Mouse (Mus musculus) heart, embryonic 11.5 days (tissue): Measurements from ENCODE around the gene Dot1l. TPM values are rescaled to one million over a fixed set of nuclear protein-coding genes. Genes with fewer than 3 reads are reported as not detected.

ENCODE experiments used
- ATAC-seq: fragments of 200-750 bp; cut with Nextera tagmentation; replicated peaks from 2 replicates; pipeline ENCODE4 v1.8.0; 2017; ENCODE audit warnings: moderate library complexity; ENCODE audit not compliant: insufficient number of reproducible peaks, low FRiP score, low TSS enrichment
- H3K27ac ChIP-seq: fragments of 300-500 bp; sonication (generic); 2 replicates; pipeline ENCODE4 v1.5.1; 2014; ENCODE audit warnings: mild to moderate bottlenecking, low read depth, low read length
- H3K27me3 ChIP-seq: fragments of 300-500 bp; sonication (generic); 2 replicates; pipeline ENCODE4 v1.6.1; 2014; ENCODE audit warnings: mild to moderate bottlenecking, low read length, mixed read lengths; ENCODE audit not compliant: control insufficient read depth, insufficient read depth
- H3K36me3 ChIP-seq: fragments of 300-500 bp; sonication (generic); 2 replicates; pipeline ENCODE4 v1.6.1; 2014; ENCODE audit warnings: mild to moderate bottlenecking, low read length, moderate library complexity, mixed read lengths; ENCODE audit not compliant: control insufficient read depth, insufficient read depth
- H3K4me1 ChIP-seq: fragments of 300-500 bp; sonication (generic); 2 replicates; pipeline ENCODE4 v1.6.1; 2014; ENCODE audit warnings: low read length; ENCODE audit not compliant: control insufficient read depth, insufficient read depth
- H3K4me2 ChIP-seq: fragments of 300-500 bp; sonication (generic); 2 replicates; pipeline ENCODE4 v1.6.1; 2014; ENCODE audit warnings: mild to moderate bottlenecking, moderate library complexity
- H3K4me3 ChIP-seq: fragments of 300-500 bp; sonication (generic); 2 replicates; pipeline ENCODE4 v1.5.1; 2014; ENCODE audit warnings: low read depth, low read length
- H3K9ac ChIP-seq: fragments of 300-500 bp; sonication (generic); 2 replicates; pipeline ENCODE4 v1.6.1; 2014; ENCODE audit warnings: mild to moderate bottlenecking, low read depth, low read length, moderate library complexity
- H3K9me3 ChIP-seq: fragments of 300-500 bp; sonication (generic); replicated peaks from 2 replicates; pipeline ENCODE4 v1.6.1; 2016; ENCODE audit warnings: low read length; ENCODE audit not compliant: control insufficient read depth
- whole genome bisulfite sequencing: fragments of 180-500 bp; shearing (Covaris S2); extraction: QIAGEN DNeasy Blood & Tissue Kit; methylation state at CpG from one replicate; pipeline ENCODE4 v1.1.7; 2014; ENCODE audit not compliant: insufficient replicate concordance; 5-methylcytosine and 5-hydroxymethylcytosine counted together
- polyA plus RNA-seq: library from polyadenylated mRNA; unstranded; fragments of >200 nt; fragmentation: Nextera tagmentation; extraction: Ambion mirVana; gene quantifications from 2 replicates; pipeline ENCODE4 v1.2.1, GENCODE M21; 2014

The Dot1l gene
- polyA plus RNA-seq, 1 experiment from 2014 or later = 27.3 TPM

DNA sequence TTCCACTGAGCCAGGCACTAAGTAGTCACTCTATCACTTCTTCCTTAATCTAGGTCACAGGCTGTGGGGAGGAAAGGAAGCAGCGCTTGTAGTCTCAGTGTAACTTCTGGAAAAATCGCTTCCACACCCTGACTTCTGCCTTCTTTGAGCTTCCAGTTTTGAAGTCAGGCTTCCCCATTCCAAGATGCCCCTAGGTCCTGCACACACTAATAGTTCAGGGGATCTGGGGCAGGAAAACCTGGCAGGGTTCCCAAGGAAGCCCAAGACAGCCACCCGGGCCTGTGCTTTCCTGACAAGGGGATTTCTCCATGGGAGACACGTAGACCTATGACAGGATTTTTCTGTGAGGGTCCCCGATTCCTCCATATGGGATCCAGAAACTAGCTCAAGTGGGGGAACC, 13.9 kb upstream of the Dot1l start:
- peaks cover 16% of the 10 kb centered on the region for H3K4me1 ChIP-seq
- no peak for ATAC-seq
- peak overlapping the region; percentile 87 for H3K4me2 ChIP-seq
- H3K27me3 ChIP-seq = no peaks in the 10 kb centered on the region
- peak overlapping the region; percentile 99 for H3K4me3 ChIP-seq
- 24% methylated on average over 5 of the region's 5 CpGs for WGBS
- no peaks in the 10 kb centered on the region for H3K9me3 ChIP-seq
- H3K9ac ChIP-seq = peak overlapping the region; percentile 97
- peak overlapping the region; percentile 25; the same call in 1 of the 2 replicates for H3K27ac ChIP-seq
- no peaks in the 10 kb centered on the region for H3K36me3 ChIP-seq

DNA sequence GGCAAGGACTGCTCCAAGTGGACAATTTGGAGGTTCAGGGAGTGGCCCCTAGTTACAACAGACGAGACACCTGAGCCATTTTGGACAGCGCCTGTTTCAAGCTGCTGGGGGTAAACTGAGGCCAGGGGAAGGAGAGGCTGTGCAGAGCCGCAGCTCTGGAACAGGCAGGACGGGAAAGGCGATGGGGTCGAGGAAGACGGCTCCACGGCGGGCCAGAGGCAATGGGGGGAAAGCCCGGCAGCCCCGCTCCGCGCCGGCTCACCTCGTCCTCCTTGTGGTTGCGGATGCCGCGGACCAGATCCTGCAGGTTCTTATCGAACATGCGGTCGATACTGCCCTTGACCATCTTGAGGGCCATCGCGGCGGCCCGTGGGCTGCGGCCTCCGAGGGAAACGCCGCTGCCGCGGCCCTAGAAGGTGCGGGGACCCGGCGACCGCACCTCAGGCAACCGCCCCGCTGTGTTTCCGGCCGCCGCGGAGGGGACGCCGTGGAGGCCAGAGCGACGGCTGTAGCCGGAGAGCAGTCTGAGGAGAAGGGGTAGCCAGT, 13.3 kb upstream of the Dot1l start:
- Histone ChIP-seq H3K27ac (peak overlapping the region; percentile 87), H3K4me1 (peaks cover 15% of the 10 kb centered on the region), H3K36me3 (no peaks in the 10 kb centered on the region), H3K9me3 (no peaks in the 10 kb centered on the region), H3K4me2 (peak overlapping the region; percentile 87), H3K27me3 (no peaks in the 10 kb centered on the region), H3K4me3 (peak overlapping the region; percentile 99), H3K9ac (peak overlapping the region; percentile 97)
- 0% methylated on average over 46 of the region's 46 CpGs for WGBS
- peak; percentile 6 for ATAC-seq

DNA sequence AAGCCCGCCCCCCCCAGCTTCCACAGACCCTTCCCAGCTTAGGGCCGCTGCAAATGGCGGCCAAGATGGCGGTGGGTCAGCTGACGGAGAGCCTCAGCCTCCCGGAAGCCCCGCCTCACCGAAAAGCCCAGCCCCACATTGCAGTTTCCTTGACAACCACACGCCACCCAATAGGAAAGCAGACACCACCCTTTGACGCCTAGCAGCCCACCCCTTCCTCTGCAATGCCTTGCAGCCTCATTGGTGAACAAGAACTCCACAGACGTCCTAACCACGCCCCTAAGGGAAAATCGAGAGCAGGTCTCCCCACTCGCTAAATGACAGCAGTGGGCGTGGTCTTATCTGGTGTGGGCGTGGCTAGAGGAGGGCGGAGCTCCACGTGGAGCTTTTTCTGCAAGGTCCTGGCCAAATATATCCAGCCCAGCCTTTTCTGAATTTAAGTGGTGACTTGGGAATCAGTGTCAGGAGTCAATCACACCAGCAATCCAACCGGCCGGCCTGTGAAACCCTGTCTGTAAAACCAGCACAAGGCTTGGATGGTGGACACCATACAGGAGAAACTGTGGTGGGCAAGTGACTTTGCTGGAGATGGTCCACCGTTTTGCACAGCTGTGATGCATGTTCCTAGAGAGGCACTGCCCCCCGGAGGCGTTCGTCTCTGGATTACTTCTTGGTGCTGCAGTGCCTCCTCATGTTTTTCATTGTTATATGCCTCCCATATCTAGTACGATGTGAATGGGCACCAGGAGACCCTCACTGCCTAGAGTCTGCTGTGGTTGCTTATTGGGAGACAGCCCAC, 12.6 kb upstream of the Dot1l start, which contains the start of gene Ap3d1:
Gene Ap3d1 (minus strand): TSS at position 85 of the 799 bp plus-strand sequence.
- WGBS = 2% methylated on average over 25 of the region's 25 CpGs
- ATAC-seq = peak; percentile 96
- Histone ChIP-seq H3K36me3 (no peaks in the 10 kb centered on the region), H3K4me1 (peaks cover 12% of the 10 kb centered on the region), H3K4me2 (peak within 1 kb of the TSS; percentile 87), H3K4me3 (peak within 1 kb of the TSS; percentile 99), H3K9ac (peak within 1 kb of the TSS; percentile 97), H3K9me3 (no peaks in the 10 kb centered on the region), H3K27me3 (no peaks in the 10 kb centered on the region), H3K27ac (peak within 1 kb of the TSS; percentile 87)

DNA sequence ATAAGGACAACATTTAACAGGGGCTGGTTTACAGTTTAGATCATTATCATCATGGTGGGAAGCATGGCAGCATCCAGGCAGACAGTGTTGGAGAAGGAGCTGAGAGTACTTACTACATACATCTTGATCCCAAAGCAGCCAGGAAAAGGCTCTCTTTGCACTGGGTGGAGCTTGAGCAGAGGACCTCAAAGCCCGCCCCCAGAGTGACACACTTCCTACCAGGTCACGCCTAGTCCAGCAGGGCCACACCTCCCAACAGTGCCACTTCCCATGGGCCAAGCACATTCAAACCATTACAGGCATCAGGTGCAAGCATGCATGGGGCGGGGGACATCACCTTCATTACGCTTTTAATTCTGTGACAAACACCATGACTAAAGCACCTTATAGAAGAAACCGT, 10.7 kb upstream of the Dot1l start:
- Histone ChIP-seq H3K4me3 (no peak overlapping the region), H3K9me3 (no peaks in the 10 kb centered on the region), H3K4me2 (no peak overlapping the region), H3K36me3 (no peaks in the 10 kb centered on the region), H3K27ac (no peak overlapping the region), H3K9ac (no peak overlapping the region), H3K4me1 (peaks cover 15% of the 10 kb centered on the region), H3K27me3 (no peaks in the 10 kb centered on the region)
- 0 out of 2 replicates have a peak, but pooled peaks have one; percentile 27 for ATAC-seq
- 31% methylated on average over 5 of the region's 5 CpGs for WGBS

DNA sequence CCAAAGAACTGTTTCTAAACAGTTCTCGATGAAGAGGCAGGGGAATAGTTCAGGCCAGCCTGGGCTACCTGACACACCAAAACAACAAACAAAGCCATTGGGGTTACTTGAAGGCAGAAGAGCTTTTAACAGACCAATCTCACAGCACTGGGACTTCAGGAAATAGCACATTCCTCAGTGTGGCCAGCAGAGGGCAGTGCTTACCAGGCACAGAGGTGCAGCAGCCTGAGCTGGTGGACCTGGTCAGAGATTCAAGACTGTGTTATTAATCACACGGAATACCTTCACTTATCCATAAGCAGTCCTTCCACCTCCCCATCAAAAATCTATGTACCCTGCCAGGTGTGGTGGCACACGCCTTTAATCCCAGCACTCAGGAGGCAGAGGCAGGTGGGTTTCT, 7.6 kb upstream of the Dot1l start:
- no peak overlapping the region for H3K9ac ChIP-seq
- H3K4me3 ChIP-seq = no peak overlapping the region
- H3K9me3 ChIP-seq = no peaks in the 10 kb centered on the region
- H3K36me3 ChIP-seq = no peaks in the 10 kb centered on the region
- no peak overlapping the region for H3K27ac ChIP-seq
- no peaks in the 10 kb centered on the region for H3K27me3 ChIP-seq
- peaks cover 11% of the 10 kb centered on the region for H3K4me1 ChIP-seq
- WGBS = 9% methylated on average over 3 of the region's 3 CpGs
- no peak for ATAC-seq
- H3K4me2 ChIP-seq = no peak overlapping the region

DNA sequence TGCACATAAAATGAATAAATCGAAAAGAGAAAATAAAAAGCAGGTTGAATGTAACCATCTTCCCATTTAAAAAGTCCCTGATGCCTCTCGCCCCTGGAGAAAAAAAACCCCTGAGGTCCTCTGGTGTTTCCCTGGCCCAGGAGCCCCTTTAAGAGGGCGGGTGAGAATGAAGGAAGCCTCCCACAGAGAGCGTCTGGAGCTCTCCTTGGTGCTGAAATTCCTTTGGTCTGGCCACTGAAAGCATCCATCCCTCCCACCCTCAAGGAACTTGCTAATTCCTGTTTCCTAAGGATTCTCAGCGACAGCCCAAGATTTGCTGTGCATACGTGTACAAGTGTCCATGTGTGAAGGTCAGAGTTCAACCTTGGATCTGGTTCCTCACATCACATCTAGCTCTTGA, 6.4 kb upstream of the Dot1l start:
- Histone ChIP-seq H3K4me1 (peaks cover 15% of the 10 kb centered on the region), H3K9me3 (no peaks in the 10 kb centered on the region), H3K9ac (no peak overlapping the region), H3K27me3 (no peaks in the 10 kb centered on the region), H3K27ac (no peak overlapping the region), H3K36me3 (no peaks in the 10 kb centered on the region), H3K4me3 (no peak overlapping the region), H3K4me2 (no peak overlapping the region)
- no peak for ATAC-seq
- 7% methylated on average over 6 of the region's 6 CpGs for WGBS

DNA sequence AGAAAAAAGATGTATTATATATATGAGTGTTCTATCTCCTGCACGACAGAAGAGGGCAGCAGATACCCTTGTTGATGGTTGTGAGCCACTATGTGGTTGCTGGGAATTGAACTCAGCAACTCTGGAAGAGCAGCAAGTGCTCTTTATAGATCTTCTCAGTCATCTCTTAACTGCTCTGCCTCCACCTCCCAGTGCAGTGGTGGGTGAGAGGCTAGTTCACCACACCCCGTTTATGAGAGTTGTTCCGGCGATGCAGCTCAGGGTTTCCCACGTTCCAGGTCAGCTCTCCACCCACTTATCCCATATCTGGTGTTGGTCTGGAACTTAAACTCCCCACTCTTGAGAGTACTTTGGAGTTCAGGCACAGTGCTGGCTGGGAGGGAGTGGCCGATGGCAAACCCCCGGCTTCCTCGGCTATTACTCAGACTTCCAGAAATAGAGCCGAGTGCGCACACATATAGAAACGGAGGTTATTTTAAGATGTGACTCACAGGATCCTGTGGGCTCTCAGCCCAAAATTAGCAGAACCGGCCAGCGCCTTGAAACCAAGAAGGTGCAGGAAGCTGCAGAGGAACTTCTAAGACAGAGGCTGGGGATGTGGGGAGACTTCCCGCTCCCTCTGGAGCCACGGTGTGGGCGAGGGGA, 3.7 kb upstream of the Dot1l start:
- Histone ChIP-seq H3K27ac (peak overlapping the region; percentile 94), H3K4me2 (peak overlapping the region; percentile 68), H3K9ac (peak overlapping the region; percentile 68), H3K4me1 (peaks cover 17% of the 10 kb centered on the region), H3K27me3 (no peaks in the 10 kb centered on the region), H3K4me3 (peak overlapping the region; percentile 29), H3K9me3 (no peaks in the 10 kb centered on the region), H3K36me3 (no peaks in the 10 kb centered on the region)
- 5% methylated on average over 16 of the region's 16 CpGs for WGBS
- no peak for ATAC-seq

DNA sequence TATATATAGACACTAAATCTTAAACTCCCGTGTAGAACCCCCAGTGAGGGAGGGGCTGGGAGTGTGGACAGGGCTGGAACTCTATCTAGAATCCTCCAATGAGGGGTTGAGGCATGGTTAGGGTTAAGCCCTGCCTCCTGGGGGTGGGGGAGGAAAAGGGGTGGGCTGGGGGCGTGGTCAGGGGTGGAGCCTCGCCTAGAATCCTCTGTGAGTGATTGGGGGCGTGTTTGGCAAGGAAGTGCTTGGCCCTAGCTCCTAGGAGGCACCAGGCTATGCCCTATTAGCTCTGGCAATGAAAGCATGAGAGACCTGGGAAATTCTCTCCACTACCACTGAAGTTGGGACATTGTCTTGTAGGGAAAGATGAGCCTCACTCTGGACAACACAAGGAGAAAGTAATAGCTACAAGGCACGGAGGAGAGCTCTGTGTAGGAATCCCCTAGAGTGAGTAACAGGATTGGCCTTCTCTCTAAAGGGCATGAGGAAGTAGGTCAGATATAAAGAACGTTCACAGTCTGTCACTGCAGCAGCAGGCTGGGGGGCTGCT, 2.9 kb upstream of the Dot1l start:
- Histone ChIP-seq H3K4me1 (peaks cover 26% of the 10 kb centered on the region), H3K9ac (peak overlapping the region; percentile 68), H3K4me3 (peak overlapping the region; percentile 29), H3K27me3 (no peaks in the 10 kb centered on the region), H3K4me2 (peak overlapping the region; percentile 68), H3K36me3 (no peaks in the 10 kb centered on the region), H3K27ac (peak overlapping the region; percentile 94), H3K9me3 (no peaks in the 10 kb centered on the region)
- WGBS = 3% methylated on average over 6 of the region's 6 CpGs
- peak; percentile 75 for ATAC-seq
